Mouse (Mus musculus): ENCODE results near the gene Tmc5. TPM values are rescaled to one million over a fixed set of nuclear protein-coding genes. Genes with fewer than 3 reads are reported as not detected.
A peak's percentile ranks its signal among the peaks of the same experiment; 100 is the strongest.

Tmc5 gene
- total and polyA plus RNA-seq, 2 experiments from 2014 or later = 0.14 TPM; not detected in 1

DNA sequence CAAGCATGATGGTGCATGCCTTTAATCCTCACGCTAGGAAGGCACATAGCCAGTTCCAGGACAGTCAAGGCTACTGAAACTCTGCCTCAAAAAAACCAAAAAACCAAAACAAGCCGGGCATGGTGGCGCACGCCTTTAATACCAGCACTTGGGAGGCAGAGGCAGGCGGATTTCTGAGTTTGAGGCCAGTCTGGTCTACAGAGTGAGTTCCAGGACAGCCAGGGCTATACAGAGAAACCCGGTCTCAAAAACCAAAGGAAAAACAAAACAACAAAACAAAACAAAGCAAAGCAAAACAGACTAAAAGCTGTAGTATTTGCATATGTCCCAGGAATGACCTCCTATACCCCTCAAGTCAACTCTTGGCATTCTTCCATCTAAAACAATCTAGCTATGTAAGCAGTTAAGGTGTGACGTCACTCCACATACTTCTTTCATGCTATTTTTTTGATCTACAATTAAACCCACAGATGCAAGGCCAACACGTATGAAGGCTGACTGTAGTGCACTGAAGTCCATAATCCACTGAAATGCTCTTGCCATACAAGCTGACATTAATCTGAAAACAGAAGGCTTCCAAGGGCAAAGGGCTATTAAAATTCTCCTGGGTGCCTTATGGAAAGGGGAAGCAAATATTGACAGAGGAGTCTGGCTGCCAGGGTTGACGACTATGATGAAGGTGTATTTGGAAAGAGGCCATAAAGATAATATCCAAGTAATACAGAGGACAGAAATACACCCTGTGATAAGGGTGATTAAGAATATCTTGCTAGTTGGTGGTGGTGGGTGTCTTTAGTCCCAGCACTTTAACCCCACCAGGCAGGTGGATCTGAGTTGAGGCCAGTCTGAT lies 107.1 kb downstream of the Tmc5 start:
- ATAC-seq (ENCODE audit: insufficient read depth, low read depth) (no peak), DNase-seq (ENCODE audit: low spot score) (no peak)
- H3K4me2 ChIP-seq (ENCODE audit: low read depth, low read length) = peak overlapping the region; percentile 97
- no peaks in the 10 kb centered on the region for H3K9me3 ChIP-seq (replicated peaks; ENCODE audit: control insufficient read depth, low read length)
- peaks cover 15% of the 10 kb centered on the region for H3K4me1 ChIP-seq (ENCODE audit: control insufficient read depth, insufficient read depth)
- no peak overlapping the region for H3K27ac ChIP-seq (ENCODE audit: low read depth)
- H3K36me3 ChIP-seq (replicated peaks; ENCODE audit: control insufficient read depth, insufficient read depth, low read length) = peaks cover 5% of the 10 kb centered on the region; the same call in 1 of the 2 replicates
- no peak overlapping the region; the same call in 1 of the 2 replicates for H3K9ac ChIP-seq (replicated peaks; ENCODE audit: low read depth, low read length)
- 69% methylated on average over 9 of the region's 9 CpGs for WGBS
- no peaks in the 10 kb centered on the region for H3K27me3 ChIP-seq (ENCODE audit: control insufficient read depth, insufficient read depth, low read length)
- H3K4me3 ChIP-seq (ENCODE audit: low read depth, low read length) = peak overlapping the region; percentile 87
- no peak for TF ChIP-seq CTCF (IDR thresholded peaks at IDR 0.05; ENCODE audit: low read depth)
- no peak for TF ChIP-seq EP300 (IDR thresholded peaks at IDR 0.05; ENCODE audit: low read depth)

GRCm38 (mm10) chr7:118705101-118705961 lies 108.2 kb downstream of the Tmc5 start, which contains the start of gene Gde1:
TSS of gene Gde1 (minus strand) at chr7:118705778.
- H3K36me3 ChIP-seq (replicated peaks; ENCODE audit: control insufficient read depth, insufficient read depth, low read length) = no peaks in the 10 kb centered on the region
- TF ChIP-seq CTCF (IDR thresholded peaks at IDR 0.05; ENCODE audit: low read depth) (no peak), EP300 (IDR thresholded peaks at IDR 0.05; ENCODE audit: low read depth) (no peak)
- H3K27me3 ChIP-seq (ENCODE audit: control insufficient read depth, insufficient read depth, low read length) = no peaks in the 10 kb centered on the region
- under 1% methylated on average over 65 of the region's 66 CpGs for WGBS
- H3K4me1 ChIP-seq (ENCODE audit: control insufficient read depth, insufficient read depth) = peaks cover 15% of the 10 kb centered on the region
- ATAC-seq (ENCODE audit: insufficient read depth, low read depth) = peak; percentile 93
- peak; percentile 88 for DNase-seq (ENCODE audit: low spot score)
- peak within 1 kb of the TSS; percentile 80 for H3K9ac ChIP-seq (replicated peaks; ENCODE audit: low read depth, low read length)
- H3K9me3 ChIP-seq (replicated peaks; ENCODE audit: control insufficient read depth, low read length) = no peaks in the 10 kb centered on the region
- peak within 1 kb of the TSS; percentile 87 for H3K4me3 ChIP-seq (ENCODE audit: low read depth, low read length)
- peak within 1 kb of the TSS; percentile 84 for H3K27ac ChIP-seq (ENCODE audit: low read depth)
- peak within 1 kb of the TSS; percentile 97 for H3K4me2 ChIP-seq (ENCODE audit: low read depth, low read length)

- no peaks in the 10 kb centered on the region for H3K9me3 ChIP-seq (replicated peaks; ENCODE audit: control insufficient read depth, low read length)
- ATAC-seq (ENCODE audit: insufficient read depth, low read depth) (no peak), DNase-seq (ENCODE audit: low spot score) (no peak)
- H3K27ac ChIP-seq (ENCODE audit: low read depth) = peak overlapping the region; percentile 84
- peak overlapping the region; percentile 87; the same call in 1 of the 2 replicates for H3K4me3 ChIP-seq (ENCODE audit: low read depth, low read length)
- no peaks in the 10 kb centered on the region for H3K27me3 ChIP-seq (ENCODE audit: control insufficient read depth, insufficient read depth, low read length)
- H3K36me3 ChIP-seq (replicated peaks; ENCODE audit: control insufficient read depth, insufficient read depth, low read length) = no peaks in the 10 kb centered on the region
- H3K4me2 ChIP-seq (ENCODE audit: low read depth, low read length) = peak overlapping the region; percentile 97
- 55% methylated on average over 6 of the region's 6 CpGs for WGBS
- no peak for TF ChIP-seq EP300 (IDR thresholded peaks at IDR 0.05; ENCODE audit: low read depth)
- no peak for TF ChIP-seq CTCF (IDR thresholded peaks at IDR 0.05; ENCODE audit: low read depth)
- H3K4me1 ChIP-seq (ENCODE audit: control insufficient read depth, insufficient read depth) = peaks cover 15% of the 10 kb centered on the region
- H3K9ac ChIP-seq (replicated peaks; ENCODE audit: low read depth, low read length) = no peak overlapping the region
Observed at GRCm38 (mm10) chr7:118706051-118706450, 109.0 kb downstream of the Tmc5 start.

DNA sequence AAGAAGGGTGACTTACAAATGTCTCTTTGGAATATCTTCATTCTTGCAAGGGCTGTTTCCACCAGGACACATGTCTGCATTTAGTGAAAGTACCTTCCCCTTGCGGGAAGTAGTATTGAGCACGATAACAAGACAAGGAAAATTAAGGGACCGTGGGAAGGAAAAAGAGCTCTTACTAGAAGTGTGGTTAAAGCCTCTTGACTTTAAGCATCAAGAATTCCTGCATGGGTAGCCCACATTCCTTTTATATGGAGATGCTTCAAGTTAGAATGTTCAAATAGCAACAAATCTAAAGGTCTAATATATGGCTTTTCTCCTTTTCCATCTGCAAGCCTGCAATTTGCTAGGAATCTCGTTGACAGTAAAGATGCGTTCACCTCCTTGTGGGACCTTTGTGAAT lies 109.4 kb downstream of the Tmc5 start:
- H3K36me3 ChIP-seq (replicated peaks; ENCODE audit: control insufficient read depth, insufficient read depth, low read length) = no peaks in the 10 kb centered on the region
- DNase-seq (ENCODE audit: low spot score) = no peak
- TF ChIP-seq CTCF (IDR thresholded peaks at IDR 0.05; ENCODE audit: low read depth) (no peak), EP300 (IDR thresholded peaks at IDR 0.05; ENCODE audit: low read depth) (no peak)
- ATAC-seq (ENCODE audit: insufficient read depth, low read depth) = no peak
- H3K4me2 ChIP-seq (ENCODE audit: low read depth, low read length) = no peak overlapping the region
- WGBS = 93% methylated on average over 5 of the region's 5 CpGs
- no peak overlapping the region for H3K27ac ChIP-seq (ENCODE audit: low read depth)
- H3K27me3 ChIP-seq (ENCODE audit: control insufficient read depth, insufficient read depth, low read length) = no peaks in the 10 kb centered on the region
- H3K4me3 ChIP-seq (ENCODE audit: low read depth, low read length) = no peak overlapping the region
- peaks cover 15% of the 10 kb centered on the region for H3K4me1 ChIP-seq (ENCODE audit: control insufficient read depth, insufficient read depth)
- no peaks in the 10 kb centered on the region for H3K9me3 ChIP-seq (replicated peaks; ENCODE audit: control insufficient read depth, low read length)
- H3K9ac ChIP-seq (replicated peaks; ENCODE audit: low read depth, low read length) = no peak overlapping the region

DNA sequence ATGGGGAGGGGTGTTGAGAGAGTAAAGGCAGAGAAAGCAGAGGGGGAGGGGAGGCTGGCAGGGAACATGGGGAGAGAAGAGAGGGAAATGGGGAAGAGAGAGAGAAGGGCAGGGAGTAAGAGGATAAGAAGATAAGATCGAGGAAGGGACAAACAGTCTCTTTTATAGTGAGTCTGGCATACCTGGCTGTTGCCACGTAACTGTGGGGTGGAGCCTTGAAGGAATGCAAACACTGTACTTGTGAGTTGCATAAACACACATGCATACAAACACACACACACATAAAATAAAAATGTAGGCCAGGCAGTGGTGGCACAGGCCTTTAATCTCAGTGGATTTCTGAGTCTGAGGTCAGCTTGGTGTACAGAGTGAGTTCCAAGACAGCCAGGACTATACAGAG lies 110.1 kb downstream of the Tmc5 start:
- Histone ChIP-seq H3K36me3 (replicated peaks; ENCODE audit: control insufficient read depth, insufficient read depth, low read length) (no peaks in the 10 kb centered on the region), H3K27me3 (ENCODE audit: control insufficient read depth, insufficient read depth, low read length) (no peaks in the 10 kb centered on the region), H3K4me3 (ENCODE audit: low read depth, low read length) (no peak overlapping the region), H3K4me2 (ENCODE audit: low read depth, low read length) (no peak overlapping the region), H3K4me1 (ENCODE audit: control insufficient read depth, insufficient read depth) (peaks cover 15% of the 10 kb centered on the region), H3K9me3 (replicated peaks; ENCODE audit: control insufficient read depth, low read length) (no peaks in the 10 kb centered on the region), H3K27ac (ENCODE audit: low read depth) (no peak overlapping the region), H3K9ac (replicated peaks; ENCODE audit: low read depth, low read length) (no peak overlapping the region)
- no peak for DNase-seq (ENCODE audit: low spot score)
- no peak for TF ChIP-seq EP300 (IDR thresholded peaks at IDR 0.05; ENCODE audit: low read depth)
- no peak for TF ChIP-seq CTCF (IDR thresholded peaks at IDR 0.05; ENCODE audit: low read depth)
- WGBS = 54% methylated on average over 2 of the region's 2 CpGs
- ATAC-seq (ENCODE audit: insufficient read depth, low read depth) = no peak

All from heart, postnatal 0 days (tissue).